Mouse (Mus musculus) stomach, postnatal 0 days (tissue): ENCODE measurements around the gene Oxld1. TPM values are rescaled to one million over a fixed set of nuclear protein-coding genes. Genes with fewer than 3 reads are reported as not detected.

Experiments
- ATAC-seq: fragments of 200-750 bp; cut with Nextera tagmentation; 2 replicates; pipeline ENCODE4 v1.8.0; 2017; ENCODE audit not compliant: low FRiP score, low TSS enrichment
- DNase-seq: peaks from one replicate; pipeline ENCODE4 v3.0.0-alpha.2; 2016; ENCODE audit warnings: low spot score
- H3K27ac ChIP-seq: fragments of 300-500 bp; sonication (generic); replicated peaks from 2 replicates; pipeline ENCODE4 v1.5.1; 2014; ENCODE audit warnings: mild to moderate bottlenecking, control low read depth
- H3K27me3 ChIP-seq: fragments of 300-500 bp; sonication (generic); 2 replicates; pipeline ENCODE4 v1.6.1; 2014; ENCODE audit warnings: low read length; ENCODE audit not compliant: control insufficient read depth, insufficient read depth
- H3K36me3 ChIP-seq: fragments of 300-500 bp; sonication (generic); 2 replicates; pipeline ENCODE4 v1.6.1; 2014; ENCODE audit warnings: low read length, mixed read lengths; ENCODE audit not compliant: control insufficient read depth, insufficient read depth
- H3K4me1 ChIP-seq: fragments of 300-500 bp; sonication (generic); replicated peaks from 2 replicates; pipeline ENCODE4 v1.6.1; 2014; ENCODE audit warnings: antibody characterized with exemption; ENCODE audit not compliant: control insufficient read depth, insufficient read depth
- H3K4me2 ChIP-seq: fragments of 300-500 bp; sonication (generic); replicated peaks from 2 replicates; pipeline ENCODE4 v1.6.1; 2014; ENCODE audit warnings: low read depth, mild to moderate bottlenecking, control low read depth, moderate library complexity
- H3K4me3 ChIP-seq: fragments of 300-500 bp; sonication (generic); 2 replicates; pipeline ENCODE4 v1.5.1; 2014; ENCODE audit warnings: low read depth, low read length, control low read depth
- H3K9ac ChIP-seq: fragments of 300-500 bp; sonication (generic); 2 replicates; pipeline ENCODE4 v1.6.1; 2014; ENCODE audit warnings: mild to moderate bottlenecking, low read length, control low read depth, mixed read lengths
- H3K9me3 ChIP-seq: fragments of 300-500 bp; sonication (generic); 2 replicates; pipeline ENCODE4 v1.6.1; 2016; ENCODE audit warnings: low read length; ENCODE audit not compliant: control insufficient read depth
- CTCF ChIP-seq: IDR thresholded peaks from 2 replicates; pipeline ENCODE4 v1.5.1; 2016; ENCODE audit warnings: antibody characterized with exemption, low read depth, mild to moderate bottlenecking, moderate library complexity
- EP300 ChIP-seq: optimal IDR thresholded peaks from 2 replicates; pipeline ENCODE3; 2016; ENCODE audit warnings: antibody characterized with exemption
- WGBS: fragments of 180-500 bp; shearing (Covaris S2); extraction: QIAGEN DNeasy Blood & Tissue Kit; methylation state at CpG from one replicate; pipeline ENCODE4 v1.1.7; 2014; 5-methylcytosine and 5-hydroxymethylcytosine counted together
- polyA plus RNA-seq: library from polyadenylated mRNA; unstranded; fragments of >200 nt; fragmentation: Nextera tagmentation; extraction: Ambion mirVana; gene quantifications from 2 replicates; pipeline ENCODE4 v1.2.1, GENCODE M21; 2015

Oxld1 gene
- polyA plus RNA-seq, 1 experiment from 2014 or later: 19.8 TPM

DNA sequence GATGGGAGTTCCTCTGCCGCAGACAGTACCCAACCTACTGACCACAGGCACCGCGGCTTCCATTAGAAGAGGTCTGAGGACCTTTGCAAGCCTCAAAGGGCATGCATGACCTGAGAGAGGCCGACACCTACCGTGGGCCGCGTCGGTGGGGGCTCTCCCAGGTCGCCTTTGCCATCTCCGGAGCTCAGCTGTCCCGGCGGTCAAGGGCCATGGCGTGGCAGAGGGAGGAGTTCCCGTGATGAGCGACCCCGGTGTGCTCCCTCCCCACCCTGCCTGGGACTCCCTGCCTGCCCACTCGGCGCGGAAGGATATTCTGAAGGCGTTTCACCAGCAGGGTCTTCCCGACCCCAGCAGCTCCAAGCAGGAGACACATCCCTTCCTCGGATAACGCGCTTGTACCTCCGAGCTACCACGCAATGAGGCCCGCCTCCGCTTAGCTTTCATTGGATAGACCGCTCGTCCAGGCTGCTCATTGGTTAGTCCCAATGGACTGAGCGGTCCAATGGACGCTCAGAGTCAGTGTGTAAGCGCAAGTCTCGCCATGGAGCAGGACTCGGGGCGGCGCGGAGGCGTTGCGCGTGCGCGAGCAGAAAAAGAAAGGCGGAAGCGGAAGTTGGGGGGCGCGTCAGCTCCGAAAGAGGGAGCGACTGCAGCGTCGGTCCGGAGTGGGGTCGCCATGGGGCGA is 9.3 kb upstream of the Oxld1 start, which contains the start of gene Arl16:
Gene Arl16 (minus strand): TSS at position 557 of the 685 bp plus-strand sequence.
- Histone ChIP-seq H3K4me3 (peak within 1 kb of the TSS; percentile 88), H3K4me1 (peaks cover 3% of the 10 kb centered on the region; the same call in 1 of the 2 replicates), H3K27ac (peak within 1 kb of the TSS; percentile 65; the same call in 1 of the 2 replicates), H3K4me2 (peak within 1 kb of the TSS; percentile 87), H3K9me3 (no peaks in the 10 kb centered on the region), H3K9ac (peak within 1 kb of the TSS; percentile 85), H3K36me3 (peaks cover 22% of the 10 kb centered on the region), H3K27me3 (no peaks in the 10 kb centered on the region)
- under 1% methylated on average over 52 of the region's 54 CpGs for WGBS
- DNase-seq (peak; percentile 97), ATAC-seq (peak; percentile 100)
- 0 out of 2 replicates have a peak, but pooled peaks have one; percentile 9 for TF ChIP-seq CTCF
- TF ChIP-seq EP300: no peak

DNA sequence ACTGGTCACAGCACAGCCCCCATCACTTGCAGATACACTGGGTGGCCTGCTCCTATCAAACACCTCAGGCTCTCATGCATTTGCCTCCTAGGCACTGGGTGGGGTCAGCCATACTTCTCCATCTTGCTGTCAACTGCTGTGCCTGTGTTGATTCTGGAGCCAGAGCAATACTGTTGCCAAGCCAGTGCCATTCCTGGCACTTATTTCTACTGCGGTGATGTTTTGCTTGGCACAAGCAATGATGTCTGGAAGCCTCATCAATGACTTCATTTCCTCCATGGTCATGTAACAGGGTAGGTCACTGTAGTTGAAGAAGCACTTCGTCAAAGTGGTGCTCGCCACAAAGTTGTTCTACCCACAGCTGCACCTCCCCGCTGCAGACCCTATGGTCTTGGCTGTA is 7.7 kb upstream of the Oxld1 start:
- Histone ChIP-seq H3K27ac (no peak overlapping the region), H3K27me3 (no peaks in the 10 kb centered on the region), H3K4me1 (peaks cover 3% of the 10 kb centered on the region; the same call in 1 of the 2 replicates), H3K4me3 (no peak overlapping the region), H3K9me3 (no peaks in the 10 kb centered on the region), H3K9ac (no peak overlapping the region), H3K4me2 (no peak overlapping the region), H3K36me3 (peaks cover 7% of the 10 kb centered on the region; the same call in 1 of the 2 replicates)
- ATAC-seq (no peak), DNase-seq (no peak)
- TF ChIP-seq CTCF (no peak), EP300 (no peak)
- WGBS: 80% methylated on average over 4 of the region's 4 CpGs

DNA sequence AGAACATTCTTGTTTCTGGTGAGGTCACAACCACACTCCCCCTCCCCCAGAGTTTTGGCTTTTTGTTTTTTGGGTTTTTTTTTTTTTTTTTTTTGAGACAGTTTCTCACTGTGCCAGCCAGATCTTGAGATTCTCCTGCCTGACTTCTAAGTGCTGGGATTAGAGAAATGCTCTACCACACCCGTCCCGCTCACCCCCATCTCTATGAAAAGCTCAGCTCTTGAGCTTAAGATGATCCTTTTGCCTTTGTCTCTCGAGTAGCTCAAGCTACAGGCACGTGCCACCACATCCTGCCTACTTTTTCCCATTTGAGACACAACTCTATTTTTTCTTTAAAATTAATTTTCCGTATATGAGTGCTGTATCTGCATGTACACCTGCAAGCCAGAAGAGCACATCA is 6.5 kb upstream of the Oxld1 start:
- TF ChIP-seq EP300 (no peak), CTCF (no peak)
- Histone ChIP-seq H3K4me2 (no peak overlapping the region), H3K27me3 (no peaks in the 10 kb centered on the region), H3K4me1 (peaks cover 3% of the 10 kb centered on the region; the same call in 1 of the 2 replicates), H3K4me3 (no peak overlapping the region), H3K9ac (no peak overlapping the region), H3K36me3 (0 out of 2 replicates have a peak, but pooled peaks cover 2% of the 10 kb centered on the region), H3K9me3 (no peaks in the 10 kb centered on the region), H3K27ac (no peak overlapping the region)
- WGBS: 86% methylated on average over 5 of the region's 5 CpGs
- DNase-seq (no peak), ATAC-seq (no peak)

DNA sequence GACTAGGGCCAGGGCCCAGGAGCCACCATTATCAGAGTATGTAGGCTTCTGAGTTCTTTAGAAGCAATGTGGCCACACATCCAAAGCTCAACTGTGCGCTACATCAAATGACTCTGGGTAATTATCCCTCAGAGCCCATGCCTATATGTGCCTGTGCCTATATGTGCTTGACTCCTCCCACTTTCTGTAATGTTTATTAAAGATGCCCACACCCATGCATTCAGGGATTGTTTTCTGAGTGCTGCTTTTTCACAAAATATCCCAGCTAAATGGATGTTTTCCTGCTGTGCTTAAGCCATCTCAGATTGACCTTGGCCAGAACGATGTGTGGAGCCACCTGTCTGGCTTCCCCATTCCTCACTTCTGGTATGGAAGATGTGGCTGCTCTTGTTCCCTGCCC is 5.7 kb upstream of the Oxld1 start:
- H3K27me3 ChIP-seq: no peaks in the 10 kb centered on the region
- no peak overlapping the region for H3K4me3 ChIP-seq
- H3K9me3 ChIP-seq: no peaks in the 10 kb centered on the region
- H3K9ac ChIP-seq: no peak overlapping the region
- no peak overlapping the region for H3K4me2 ChIP-seq
- H3K4me1 ChIP-seq: peaks cover 5% of the 10 kb centered on the region; the same call in 1 of the 2 replicates
- no peak for ATAC-seq
- 88% methylated on average over 2 of the region's 2 CpGs for WGBS
- 0 out of 2 replicates have a peak, but pooled peaks cover 2% of the 10 kb centered on the region for H3K36me3 ChIP-seq
- H3K27ac ChIP-seq: no peak overlapping the region
- DNase-seq: no peak
- TF ChIP-seq EP300 (no peak), CTCF (no peak)

DNA sequence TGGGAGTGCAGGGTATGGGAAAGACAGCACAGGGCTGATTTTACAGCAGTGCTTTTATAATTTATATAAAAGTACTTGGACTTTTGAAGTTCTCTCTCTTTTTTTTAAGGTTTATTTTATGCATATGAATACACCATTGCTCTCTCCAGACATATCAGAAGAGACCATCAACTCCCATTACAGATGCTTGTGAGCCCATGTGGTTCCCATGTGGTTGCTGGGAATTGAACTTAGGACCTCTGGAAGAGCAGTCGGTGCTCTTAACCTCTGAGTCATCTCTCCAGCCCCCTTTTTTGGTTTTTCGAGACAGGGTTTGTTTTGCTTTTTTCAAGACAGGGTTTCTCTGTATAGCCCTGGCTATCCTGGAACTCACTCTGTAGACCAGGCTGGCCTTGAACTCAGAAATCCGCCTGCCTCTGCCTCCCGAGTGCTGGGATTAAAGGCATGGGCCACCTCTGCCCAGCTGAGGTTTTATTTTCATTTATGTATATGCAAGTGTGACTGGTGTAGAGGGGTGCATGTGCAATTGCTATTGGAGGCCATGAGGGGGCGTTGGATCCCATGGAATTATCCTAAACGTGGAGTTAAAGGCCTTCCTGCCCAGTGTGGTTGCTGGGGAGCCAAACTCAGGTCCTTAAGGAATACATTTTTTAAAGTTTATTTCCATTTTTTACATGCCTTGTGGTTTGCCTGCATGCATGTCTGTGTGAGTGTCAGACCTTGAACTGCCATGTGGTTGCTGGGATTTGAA is 1.2 kb upstream of the Oxld1 start:
- no peaks in the 10 kb centered on the region for H3K27me3 ChIP-seq
- peak overlapping the region; percentile 92; the same call in 1 of the 2 replicates for H3K4me3 ChIP-seq
- TF ChIP-seq EP300: no peak
- peak; percentile 55 for TF ChIP-seq CTCF
- H3K36me3 ChIP-seq: no peaks in the 10 kb centered on the region
- H3K9me3 ChIP-seq: no peaks in the 10 kb centered on the region
- ATAC-seq (no peak), DNase-seq (peak; percentile 44)
- WGBS: 62% methylated on average over 6 of the region's 6 CpGs
- peak overlapping the region; percentile 94 for H3K4me2 ChIP-seq
- no peak overlapping the region for H3K27ac ChIP-seq
- peak overlapping the region; percentile 92 for H3K9ac ChIP-seq
- 0 out of 2 replicates have a peak, but pooled peaks cover 4% of the 10 kb centered on the region for H3K4me1 ChIP-seq
